Mouse (Mus musculus) cortical plate, adult 2 months (tissue): ENCODE data around the gene Defb28. TPM values are rescaled to one million over a fixed set of nuclear protein-coding genes. Genes with fewer than 3 reads are reported as not detected.

Experiments used
- H3K27ac ChIP-seq: fragments of 200-500 bp; 2 replicates; pipeline ENCODE4 v1.5.1; 2012; ENCODE audit warnings: low read length, control low read depth, inconsistent platforms; ENCODE audit not compliant: insufficient read depth
- H3K4me1 ChIP-seq: fragments of 200-500 bp; 2 replicates; pipeline ENCODE4 v1.6.1; 2011; ENCODE audit warnings: low read length; ENCODE audit not compliant: control insufficient read depth, insufficient read depth
- H3K4me3 ChIP-seq: fragments of 200-500 bp; 2 replicates; pipeline ENCODE4 v1.5.1; 2011; ENCODE audit warnings: mild to moderate bottlenecking, low read length, control low read depth; ENCODE audit not compliant: insufficient read depth
- CTCF ChIP-seq: fragments of 200-500 bp; IDR thresholded peaks from 2 replicates; pipeline ENCODE4 v1.5.1; 2011; ENCODE audit warnings: mild to moderate bottlenecking, control low read depth, low read length; ENCODE audit not compliant: insufficient read depth; ENCODE audit errors: extremely low read depth
- POLR2A ChIP-seq: fragments of 200-500 bp; IDR thresholded peaks from 2 replicates; pipeline ENCODE4 v1.6.1; 2011; ENCODE audit warnings: mild to moderate bottlenecking, low read length, control low read depth; ENCODE audit not compliant: insufficient read depth; ENCODE audit errors: extremely low read depth
- polyA plus RNA-seq: library from polyadenylated mRNA; depleted of rRNA; stranded (reverse); fragments of >200 nt; gene quantifications from 2 replicates; pipeline ENCODE4 v1.2.3, GENCODE M21; 2012; rRNA removed

Gene Defb28
- not detected in 2 replicates for polyA plus RNA-seq

GRCm38 (mm10) chr2:152517981-152518380 is at the start of gene Defb28:
Gene Defb28 (plus strand): TSS chr2:152518255.
- no peaks in the 10 kb centered on the region for H3K4me1 ChIP-seq
- H3K27ac ChIP-seq: no peak within 1 kb of the TSS
- TF ChIP-seq POLR2A (no peak), CTCF (no peak)
- H3K4me3 ChIP-seq: no peak within 1 kb of the TSS

- no peak overlapping the region for H3K4me3 ChIP-seq
- no peak overlapping the region for H3K27ac ChIP-seq
- no peaks in the 10 kb centered on the region for H3K4me1 ChIP-seq
- no peak for TF ChIP-seq POLR2A
- peak; percentile 28; the same call in 1 of the 2 replicates for TF ChIP-seq CTCF
Observed at GRCm38 (mm10) chr2:152470973-152471372, 47.1 kb upstream of the Defb28 start.

- Histone ChIP-seq H3K4me1 (no peaks in the 10 kb centered on the region), H3K4me3 (no peak overlapping the region), H3K27ac (no peak overlapping the region)
- TF ChIP-seq CTCF (0 out of 2 replicates have a peak, but pooled peaks have one; percentile 1), POLR2A (no peak)
Observed at GRCm38 (mm10) chr2:152472434-152472833, 45.6 kb upstream of the Defb28 start.

- H3K4me3 ChIP-seq: no peak within 1 kb of the TSS
- H3K27ac ChIP-seq: no peak within 1 kb of the TSS
- no peaks in the 10 kb centered on the region for H3K4me1 ChIP-seq
- no peak for TF ChIP-seq POLR2A
- no peak for TF ChIP-seq CTCF
Observed at GRCm38 (mm10) chr2:152476763-152477162, 41.3 kb upstream of the Defb28 start, which contains the start of gene Defb20. Gene Defb20 (plus strand): TSS chr2:152477063.

- H3K4me3 ChIP-seq: no peak overlapping the region
- no peak for TF ChIP-seq POLR2A
- no peaks in the 10 kb centered on the region for H3K4me1 ChIP-seq
- no peak overlapping the region for H3K27ac ChIP-seq
Observed at GRCm38 (mm10) chr2:152480881-152481280, 37.2 kb upstream of the Defb28 start.

- Histone ChIP-seq H3K27ac (no peak overlapping the region), H3K4me3 (no peak overlapping the region), H3K4me1 (no peaks in the 10 kb centered on the region)
- TF ChIP-seq POLR2A: no peak
- TF ChIP-seq CTCF: no peak
Observed at GRCm38 (mm10) chr2:152481726-152482125, 36.3 kb upstream of the Defb28 start.

GRCm38 (mm10) chr2:152487024-152487423 is 31.0 kb upstream of the Defb28 start:
- H3K4me3 ChIP-seq: no peak overlapping the region
- no peaks in the 10 kb centered on the region for H3K4me1 ChIP-seq
- H3K27ac ChIP-seq: no peak overlapping the region
- TF ChIP-seq POLR2A (no peak), CTCF (0 out of 2 replicates have a peak, but pooled peaks have one; percentile 16)

- Histone ChIP-seq H3K4me3 (no peak within 1 kb of the TSS), H3K4me1 (no peaks in the 10 kb centered on the region), H3K27ac (no peak within 1 kb of the TSS)
- TF ChIP-seq POLR2A: no peak
- TF ChIP-seq CTCF: no peak
Observed at GRCm38 (mm10) chr2:152490038-152490437, 28.0 kb upstream of the Defb28 start, which contains the start of gene Defb22. Gene Defb22 (minus strand): TSS chr2:152490138.

- Histone ChIP-seq H3K4me1 (no peaks in the 10 kb centered on the region), H3K27ac (no peak overlapping the region), H3K4me3 (no peak overlapping the region)
- TF ChIP-seq CTCF (no peak), POLR2A (no peak)
Observed at GRCm38 (mm10) chr2:152493151-152493550, 24.9 kb upstream of the Defb28 start.

GRCm38 (mm10) chr2:152498020-152498419 is 20.0 kb upstream of the Defb28 start:
- H3K27ac ChIP-seq: no peak overlapping the region
- no peak overlapping the region for H3K4me3 ChIP-seq
- no peaks in the 10 kb centered on the region for H3K4me1 ChIP-seq
- TF ChIP-seq CTCF (no peak), POLR2A (no peak)

GRCm38 (mm10) chr2:152500204-152500862 is 17.7 kb upstream of the Defb28 start:
- Histone ChIP-seq H3K4me3 (no peak overlapping the region), H3K4me1 (no peaks in the 10 kb centered on the region), H3K27ac (no peak overlapping the region)
- TF ChIP-seq POLR2A (no peak), CTCF (no peak)
